Mouse (Mus musculus) gastrocnemius, postnatal 14 days (tissue): ENCODE data around the gene Chp2. TPM values are rescaled to one million over a fixed set of nuclear protein-coding genes. Genes with fewer than 3 reads are reported as not detected.

Experiments used
- DNase-seq: peaks from one replicate; pipeline ENCODE4 v3.0.0; 2021; ENCODE audit warnings: mixed read lengths
- intact Hi-C: fragments of 180-260 bp; cut with DNase I; formaldehyde crosslinking; loops from one replicate; pipeline ENCODE4 v1.15.1; 2025; ENCODE audit warnings: low total_unique reads
- long read RNA-seq, 2 experiments: library from polyadenylated mRNA; stranded (forward); transcript quantifications; one replicate each; pipeline ENCODE4 v2.0.0; 2021
- total RNA-seq, 2 experiments: library from RNA; stranded (reverse); gene quantifications; 2 replicates each; pipeline ENCODE4 v1.2.3; 2021

Chp2 gene
- 1 to 10 TPM; 4.6 to 4.8 TPM for total RNA-seq
- long read RNA-seq, experiment 1, partial matches to known transcripts, result 0 of 2 reads
- long read RNA-seq, experiment 1, other reads (novel, unspliced or antisense), result 1 of 2 reads
- long read RNA-seq, experiment 2, partial matches to known transcripts, result 0 of 3 reads
- long read RNA-seq, experiment 2, other reads (novel, unspliced or antisense), result 0 of 3 reads

GRCm38 (mm10) chr7:122219315-122219801, at the start of gene Chp2:
Gene Chp2 (plus strand): TSS chr7:122219496.
- intact Hi-C loops, result no loop called here

DNA sequence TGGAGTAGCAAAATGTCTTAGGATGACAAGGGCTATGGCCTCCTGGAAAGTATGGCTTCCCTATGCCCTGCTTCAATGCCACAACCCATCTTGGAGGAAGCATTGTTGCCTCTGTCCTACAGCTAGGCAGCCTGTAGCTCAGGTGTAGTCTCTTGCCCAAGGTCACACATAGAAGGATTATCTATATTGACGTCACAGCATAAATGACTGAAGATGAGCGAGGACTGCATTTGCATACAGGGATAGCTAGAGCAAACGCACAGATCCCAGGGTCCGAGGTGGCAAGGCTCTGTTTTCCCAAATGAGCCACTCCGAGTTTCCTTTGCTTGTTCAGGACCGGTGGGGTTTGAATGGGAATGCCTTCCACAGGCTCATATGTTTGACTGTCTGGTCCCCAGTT, 48.6 kb upstream of the Chp2 start:
- intact Hi-C loops, result no loop called here
- no peak for DNase-seq

More at GRCm38 (mm10) chr7:122219315-122219801, at the start of gene Chp2:
- peak; percentile 41 for DNase-seq

GRCm38 (mm10) chr7:122171613-122172012, 47.7 kb upstream of the Chp2 start:
- no peak for DNase-seq
- intact Hi-C loops, result no loop called here

GRCm38 (mm10) chr7:122180720-122181119, 38.6 kb upstream of the Chp2 start:
- DNase-seq, result no peak
- intact Hi-C loops, result no loop called here

DNA sequence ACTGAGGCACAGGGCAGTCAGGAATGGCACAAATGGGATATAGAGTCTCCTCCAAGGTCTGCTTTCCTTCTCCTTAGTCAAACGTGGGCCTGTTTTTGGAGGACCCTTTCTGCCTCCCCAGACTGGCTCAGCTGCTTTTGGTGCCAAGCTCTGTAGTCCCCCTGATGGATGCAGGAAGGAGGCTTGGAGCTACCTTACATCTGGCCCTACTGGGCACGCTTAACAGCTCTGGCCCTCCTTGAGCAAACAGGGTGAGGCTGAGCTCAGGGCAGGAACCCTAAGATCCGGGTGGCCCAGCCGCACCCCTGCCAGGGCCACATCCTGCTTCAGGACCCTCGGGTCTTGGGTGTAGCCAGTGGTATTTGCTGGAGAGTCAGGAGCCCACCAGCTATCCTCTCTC, 34.7 kb upstream of the Chp2 start:
- intact Hi-C loops, result no loop called here
- no peak for DNase-seq

GRCm38 (mm10) chr7:122186043-122186442, 33.3 kb upstream of the Chp2 start, which contains the start of gene Ern2:
Gene Ern2 (minus strand): TSS chr7:122186207.
- no peak for DNase-seq
- intact Hi-C loops, result no loop called here

DNA sequence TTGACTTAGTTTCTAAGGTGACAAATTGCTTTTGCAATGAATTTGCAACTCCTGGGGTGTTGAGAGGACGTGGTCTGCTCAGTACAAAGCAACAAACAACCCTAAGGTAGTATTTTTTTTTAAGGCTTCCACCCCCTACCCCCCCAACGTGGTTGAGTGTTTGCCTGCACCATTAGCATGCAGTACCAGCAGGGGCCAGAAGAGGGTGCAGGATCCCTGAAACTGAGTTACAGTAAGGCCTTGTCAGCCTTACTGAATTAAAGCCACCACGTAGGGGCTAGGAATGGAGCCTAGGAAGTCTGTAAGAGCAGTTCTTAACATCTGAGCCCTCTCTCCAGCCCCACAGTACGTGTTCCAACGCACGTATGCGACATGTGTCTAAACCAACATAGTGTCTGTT, 29.8 kb upstream of the Chp2 start:
- intact Hi-C loops, result no loop called here
- DNase-seq, result no peak

DNA sequence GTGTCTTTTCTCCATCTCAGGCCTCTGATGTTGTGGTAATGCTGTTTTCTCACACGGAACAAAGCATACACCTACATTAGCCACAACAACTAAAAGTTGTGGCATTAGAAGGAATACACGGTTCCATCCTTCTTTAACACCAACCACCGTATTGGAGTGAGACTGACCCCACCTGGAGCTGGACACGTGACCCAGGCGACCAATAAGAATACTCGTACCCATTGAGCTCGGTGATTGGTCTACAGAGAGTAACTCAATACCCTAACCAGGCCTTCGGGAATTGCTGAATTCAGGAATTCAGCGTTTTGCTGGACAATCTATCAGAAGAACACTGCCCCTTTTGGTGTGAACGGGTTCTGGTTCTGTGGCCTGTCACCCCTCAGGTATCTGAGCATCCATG, 28.2 kb upstream of the Chp2 start:
- DNase-seq, result no peak

DNA sequence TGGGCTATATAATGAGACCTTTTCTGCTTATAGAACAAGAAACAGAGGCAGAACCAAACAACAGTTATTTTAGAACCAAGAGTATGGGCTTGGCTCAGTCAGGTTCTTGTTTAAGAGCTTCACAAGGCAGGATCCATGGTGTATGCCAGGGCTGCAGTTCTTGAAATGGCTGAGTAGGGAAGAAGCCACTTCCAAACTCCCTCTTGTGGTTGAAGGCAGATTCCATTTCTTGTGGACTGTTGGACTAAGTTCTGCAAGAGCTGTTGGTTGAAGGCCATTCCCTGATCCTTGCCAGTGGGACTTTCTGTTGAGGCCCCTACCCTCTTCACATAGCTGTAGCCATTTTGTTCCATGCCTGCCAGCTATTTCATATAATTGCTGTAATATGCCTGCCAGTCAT, 25.4 kb upstream of the Chp2 start:
- intact Hi-C loops, result no loop called here
- DNase-seq, result no peak

More for the DNA sequence above, 28.2 kb upstream of the Chp2 start:
- intact Hi-C loops, result no loop called here

DNA sequence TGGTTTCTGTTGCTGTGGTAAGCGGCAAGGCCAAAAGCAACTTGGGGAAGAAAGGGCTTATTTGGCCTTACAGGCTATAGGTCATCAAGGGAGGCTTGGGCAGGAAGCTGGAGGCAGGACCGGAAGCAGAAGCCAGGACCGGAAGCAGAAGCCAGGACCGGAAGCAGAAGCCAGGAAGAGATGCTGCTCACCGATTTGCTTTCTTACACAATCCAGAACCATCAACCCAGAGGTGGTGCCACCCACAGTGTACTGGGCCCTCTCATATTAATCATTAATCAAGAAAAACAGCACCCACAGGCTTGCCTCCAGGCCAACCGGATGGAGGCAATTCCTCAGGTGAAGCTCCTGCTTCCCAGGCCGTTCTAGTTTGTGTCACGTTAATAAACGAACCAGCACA, 22.5 kb upstream of the Chp2 start:
- no peak for DNase-seq
- intact Hi-C loops, result loop anchor here (5.0 kb wide), 2 partner anchors 41 to 261 kb away; no protein-coding TSS in a partner anchor

DNA sequence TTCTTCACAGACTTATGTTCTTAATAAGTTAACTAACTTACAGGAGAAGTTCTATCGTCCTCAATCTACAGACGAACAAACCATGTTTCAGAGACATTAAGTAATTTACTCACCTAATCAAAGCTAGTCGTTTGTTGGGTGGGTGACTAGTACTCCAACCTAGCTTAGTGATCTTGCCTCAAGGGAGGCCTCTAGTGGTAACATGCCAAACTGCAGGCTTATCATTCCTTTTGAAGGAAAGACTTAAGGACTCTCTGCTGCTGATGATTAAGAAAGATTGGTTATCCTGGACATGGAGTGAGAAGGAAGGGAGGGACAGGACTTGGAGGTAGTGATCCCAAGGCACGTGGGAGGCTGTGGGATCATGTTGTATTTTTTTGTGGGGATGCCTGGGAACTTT, 22.0 kb upstream of the Chp2 start:
- intact Hi-C loops, result loop anchor here (5.0 kb wide), 2 partner anchors 40 to 260 kb away; no protein-coding TSS in a partner anchor
- DNase-seq, result no peak

GRCm38 (mm10) chr7:122199296-122199695, 20.0 kb upstream of the Chp2 start:
- intact Hi-C loops, result loop anchor here (5.0 kb wide), 2 partner anchors 38 to 258 kb away; no protein-coding TSS in a partner anchor
- no peak for DNase-seq

GRCm38 (mm10) chr7:122203936-122204335, 15.4 kb upstream of the Chp2 start:
- intact Hi-C loops, result no loop called here
- no peak for DNase-seq

- intact Hi-C loops, result no loop called here
- DNase-seq, result no peak
Measured at GRCm38 (mm10) chr7:122206121-122206520, 13.2 kb upstream of the Chp2 start.

- intact Hi-C loops, result no loop called here
- no peak for DNase-seq
Measured at GRCm38 (mm10) chr7:122208276-122209021, 10.8 kb upstream of the Chp2 start.

GRCm38 (mm10) chr7:122226020-122226742, 6.9 kb downstream of the Chp2 start:
- intact Hi-C loops, result no loop called here
- DNase-seq, result no peak

GRCm38 (mm10) chr7:122226744-122227143, 7.4 kb downstream of the Chp2 start:
- DNase-seq, result no peak
- intact Hi-C loops, result no loop called here

- intact Hi-C loops, result no loop called here
- no peak for DNase-seq
Measured at GRCm38 (mm10) chr7:122229306-122229705, 10.0 kb downstream of the Chp2 start.

DNA sequence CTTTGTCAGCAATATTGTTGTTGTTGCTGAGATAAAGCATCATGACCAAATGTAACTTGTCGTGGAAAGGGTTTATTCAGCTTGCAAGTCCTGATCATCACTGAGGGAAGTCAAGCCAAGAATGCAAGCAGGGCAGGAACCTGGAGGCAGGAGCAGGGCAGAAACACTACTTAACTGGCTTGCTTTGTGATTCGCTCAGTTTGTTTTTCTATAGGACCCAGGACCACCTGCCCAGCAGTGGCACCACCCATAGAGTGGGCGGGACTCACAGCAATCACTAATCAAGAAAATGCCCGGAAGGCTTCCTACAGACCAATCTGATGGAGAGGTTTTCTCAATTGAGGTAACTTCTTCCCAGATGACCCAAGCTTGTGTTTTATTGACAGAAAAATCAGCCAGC, 10.6 kb downstream of the Chp2 start:
- no peak for DNase-seq
- intact Hi-C loops, result no loop called here

DNA sequence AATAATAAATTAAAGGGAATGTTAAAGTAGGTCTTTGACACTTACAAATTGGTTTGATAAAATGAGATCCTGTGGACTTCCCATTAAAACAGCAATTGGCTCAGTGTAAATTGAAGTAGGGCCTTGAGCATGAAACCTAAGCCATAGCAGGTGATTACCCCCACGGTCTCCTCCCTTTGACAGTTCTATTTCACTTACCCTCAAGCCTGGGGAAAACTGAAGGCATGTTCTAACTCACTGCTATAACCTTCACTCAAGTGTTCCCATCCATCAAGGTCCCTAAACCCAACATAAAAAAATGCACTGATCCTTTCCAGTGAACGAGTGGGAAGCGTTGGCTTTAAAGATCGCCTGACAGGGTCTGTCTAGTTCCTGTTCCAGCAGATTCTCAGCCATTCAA, 11.6 kb downstream of the Chp2 start:
- no peak for DNase-seq
- intact Hi-C loops, result no loop called here
